Mouse (Mus musculus): Measurements from ENCODE around the gene 1700001C19Rik.

DNA sequence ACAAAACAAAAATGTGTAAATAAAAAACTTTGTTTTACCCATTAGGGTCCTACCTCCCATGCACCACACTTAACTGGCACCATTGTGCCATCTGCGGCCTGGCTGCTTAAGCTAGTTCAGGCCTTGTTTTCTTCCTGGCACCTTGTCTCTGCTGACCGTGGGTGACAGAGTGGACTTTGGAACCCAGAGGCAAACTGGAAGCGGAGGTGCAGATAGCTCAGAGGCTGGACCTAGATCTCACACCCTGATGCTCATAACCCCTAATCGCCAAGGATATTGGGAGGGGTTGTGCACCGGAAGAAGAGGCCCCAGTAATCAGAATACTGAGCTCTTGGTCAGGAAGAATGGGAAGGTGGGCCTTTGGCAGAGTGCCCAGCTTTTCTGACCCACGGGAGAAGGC lies 13.0 kb downstream of the 1700001C19Rik start:
- TF ChIP-seq CTCF (conservative IDR thresholded peaks at IDR 0.05; ENCODE audit: low read length) (no peak), NANOG (IDR thresholded peaks at IDR 0.05; ENCODE audit: borderline replicate concordance, low read length) (no peak), POU5F1 (IDR thresholded peaks at IDR 0.05; ENCODE audit: borderline replicate concordance, low read length) (no peak)

Data from E14TG2a.4 (cell line).